Mouse (Mus musculus) liver, adult (tissue): ENCODE results near the gene Pdha1.

Experiments used
- GATA4 ChIP-seq: IDR thresholded peaks from 2 replicates; pipeline ENCODE4 v1.6.1; 2014; ENCODE audit warnings: mild to moderate bottlenecking, low read length; ENCODE audit not compliant: insufficient replicate concordance

Pdha1 gene

DNA sequence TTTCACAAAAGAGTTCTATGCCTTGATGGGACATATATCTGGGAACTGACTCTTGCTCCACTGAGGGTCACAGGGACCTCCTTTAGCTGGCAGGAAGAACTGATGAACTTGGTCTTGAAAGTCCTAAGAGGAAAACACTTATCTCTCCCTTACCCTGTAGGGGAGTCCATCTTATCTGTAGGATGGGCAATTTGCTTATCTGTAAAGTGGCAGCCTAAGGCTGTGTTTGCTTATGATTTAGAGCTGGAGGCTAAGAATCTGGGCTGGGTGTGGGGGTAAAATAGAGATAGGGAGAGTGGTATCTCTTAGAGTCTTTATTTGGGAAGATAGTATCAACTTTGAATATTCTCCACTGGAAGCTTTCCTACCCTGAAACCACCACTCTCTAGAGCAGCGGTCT, 24.4 kb downstream of the Pdha1 start:
- no peak for TF ChIP-seq GATA4

GRCm38 (mm10) chrX:160107817-160108216, 30.4 kb downstream of the Pdha1 start:
- TF ChIP-seq GATA4, result no peak

DNA sequence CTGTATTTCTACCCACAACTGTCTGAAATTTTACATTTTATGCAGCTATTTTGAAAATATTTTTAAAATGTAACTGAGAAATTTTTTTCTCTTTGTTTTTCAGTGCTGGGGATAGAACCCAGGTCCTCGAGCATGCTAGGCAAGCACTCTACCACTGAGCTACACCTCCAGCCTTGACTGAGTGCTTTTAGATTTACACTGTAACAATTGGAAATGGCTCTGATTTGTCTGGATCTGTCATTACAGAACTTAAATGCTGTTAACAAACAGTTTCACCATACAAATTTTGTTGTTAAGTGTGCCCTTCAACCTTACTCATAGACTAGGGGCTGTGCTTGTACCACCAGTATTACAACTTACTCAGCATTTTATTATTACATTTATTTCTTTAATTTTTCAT, 46.2 kb downstream of the Pdha1 start:
- no peak for TF ChIP-seq GATA4
